ENCODE assay signal across 26 mouse cellular contexts in the genomic region with DNA sequence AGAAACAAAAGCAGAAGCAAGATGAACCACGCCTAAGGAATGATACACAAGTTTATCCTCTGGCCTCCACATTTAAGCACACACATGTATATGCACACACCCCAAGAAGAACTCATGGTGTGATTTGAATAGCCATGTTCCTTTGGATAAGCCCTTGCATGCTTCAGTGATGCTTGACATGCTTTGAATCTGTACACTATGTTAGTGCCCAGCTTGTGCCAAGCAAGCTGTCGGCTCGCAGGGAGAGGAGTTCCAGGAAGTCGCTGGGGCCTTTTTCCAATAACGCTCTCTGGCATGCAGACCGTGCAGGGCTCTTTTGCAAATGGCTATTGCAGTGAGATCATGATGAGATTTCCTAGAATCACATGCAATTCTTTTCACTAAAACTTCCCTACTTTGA.
DNase-seq lines count a peak whose midpoint lies in the region; ATAC-seq lines count a peak whose summit lies in the region.
"Had no signal": no experiment of that assay in that cellular context is flagged by ENCODE, and none has a peak within 500 bp of the region (broad histone marks: within the 10 kb centered on the region; RNA-seq: fewer than 3 reads in every experiment).

No protein-coding gene starts in this region.

- no peak overlapping the region for H3K4me3 ChIP-seq in forebrain, embryonic 13.5 days
- no peak overlapping the region for H3K4me3 ChIP-seq in forebrain, embryonic 12.5 days (replicated peaks)
- no peak overlapping the region for H3K4me3 ChIP-seq in intestine, embryonic 16.5 days (ENCODE audit: low read length)
- H3K4me3 ChIP-seq: embryonic facial prominence, embryonic 12.5 days; heart, adult 2 months; heart, embryonic 13.5 days; limb, embryonic 10.5 days; myocyte; neural tube, embryonic 13.5 days had no signal

- no peaks in the 10 kb centered on the region for H3K9me3 ChIP-seq in forebrain, embryonic 13.5 days (replicated peaks)
- H3K9me3 ChIP-seq in forebrain, embryonic 12.5 days, result no peaks in the 10 kb centered on the region
- H3K9me3 ChIP-seq in intestine, embryonic 16.5 days (ENCODE audit: control insufficient read depth, low read length), result no peaks in the 10 kb centered on the region
- H3K9me3 ChIP-seq: embryonic facial prominence, embryonic 12.5 days; limb, embryonic 10.5 days; neural tube, embryonic 13.5 days had no signal

- no peaks in the 10 kb centered on the region for H3K27me3 ChIP-seq in forebrain, embryonic 13.5 days
- no peaks in the 10 kb centered on the region for H3K27me3 ChIP-seq in forebrain, embryonic 12.5 days
- no peaks in the 10 kb centered on the region for H3K27me3 ChIP-seq in intestine, embryonic 16.5 days (replicated peaks; ENCODE audit: control insufficient read depth, insufficient read depth, low read length)
- H3K27me3 ChIP-seq: embryonic facial prominence, embryonic 12.5 days; heart, embryonic 13.5 days; neural tube, embryonic 13.5 days had no signal

- no peak overlapping the region for H3K27ac ChIP-seq in forebrain, embryonic 13.5 days
- no peak overlapping the region for H3K27ac ChIP-seq in forebrain, embryonic 12.5 days
- H3K27ac ChIP-seq in intestine, embryonic 16.5 days (ENCODE audit: low read length), result no peak overlapping the region
- H3K27ac ChIP-seq: embryonic facial prominence, embryonic 12.5 days; heart, adult 2 months; heart, embryonic 13.5 days; limb, embryonic 10.5 days; neural tube, embryonic 13.5 days had no signal

- H3K4me2 ChIP-seq in forebrain, embryonic 13.5 days, result no peak overlapping the region
- no peak overlapping the region for H3K4me2 ChIP-seq in forebrain, embryonic 12.5 days
- no peak overlapping the region for H3K4me2 ChIP-seq in intestine, embryonic 16.5 days (ENCODE audit: low read depth, low read length)
- H3K4me2 ChIP-seq: embryonic facial prominence, embryonic 12.5 days; heart, embryonic 13.5 days; neural tube, embryonic 13.5 days had no signal

- WGBS in forebrain, embryonic 13.5 days, result 85% methylated on average over 6 of the region's 6 CpGs
- WGBS in forebrain, embryonic 12.5 days, result 87% methylated on average over 6 of the region's 6 CpGs
- 75% methylated on average over 6 of the region's 6 CpGs for WGBS in intestine, embryonic 16.5 days

- peaks cover 4% of the 10 kb centered on the region; the same call in 1 of the 2 replicates for H3K4me1 ChIP-seq in forebrain, embryonic 13.5 days
- H3K4me1 ChIP-seq in forebrain, embryonic 12.5 days, result 0 out of 2 replicates have a peak, but pooled peaks cover 3% of the 10 kb centered on the region
- no peaks in the 10 kb centered on the region for H3K4me1 ChIP-seq in intestine, embryonic 16.5 days (ENCODE audit: control insufficient read depth, insufficient read depth, low read length)
- H3K4me1 ChIP-seq: limb, embryonic 10.5 days had no signal

- no peak overlapping the region for H3K9ac ChIP-seq in forebrain, embryonic 13.5 days
- no peak overlapping the region for H3K9ac ChIP-seq in forebrain, embryonic 12.5 days
- H3K9ac ChIP-seq in intestine, embryonic 16.5 days (ENCODE audit: low read depth, low read length), result no peak overlapping the region
- H3K9ac ChIP-seq: embryonic facial prominence, embryonic 12.5 days; heart, embryonic 13.5 days; neural tube, embryonic 13.5 days had no signal

- peak; percentile 57; the same call in 1 of the 2 replicates for ATAC-seq in forebrain, embryonic 13.5 days
- ATAC-seq in forebrain, embryonic 12.5 days (ENCODE audit: low FRiP score), result no peak
- no peak for ATAC-seq in intestine, embryonic 16.5 days
- ATAC-seq: activated CD4-positive, CD25-positive, alpha-beta regulatory T cell, adult 4 months had no signal

- peak; percentile 23 to 40 for DNase-seq in layer of hippocampus, postnatal 14 days (ENCODE audit: low spot score in 2 of 2)
- no peak for DNase-seq in layer of hippocampus, postnatal 25 days (ENCODE audit: extremely low spot score in 1 of 2, low spot score in 1 of 2)
- DNase-seq in brain, adult 2 months (ENCODE audit: low read depth, low spot score), result peak; percentile 9
- peak; percentile 20 for DNase-seq in brain, embryonic 18.5 days (ENCODE audit: low read depth, low spot score)
- DNase-seq: adrenal gland, postnatal 10 days; cerebellum, adult 18-20 months; gastrocnemius, postnatal 36 days; heart, postnatal 14 days; kidney, adult 18-20 months; kidney, postnatal 10 days; liver; lung, postnatal 4 days; midbrain, embryonic 14.5 days; retina, postnatal 1 day; thymus, adult 18-20 months; thymus, postnatal 36 days had no signal

- H3K36me3 ChIP-seq in forebrain, embryonic 13.5 days (ENCODE audit: poor library complexity, severe bottlenecking), result no peaks in the 10 kb centered on the region
- H3K36me3 ChIP-seq in forebrain, embryonic 12.5 days (replicated peaks), result no peaks in the 10 kb centered on the region
- no peaks in the 10 kb centered on the region for H3K36me3 ChIP-seq in intestine, embryonic 16.5 days (ENCODE audit: control insufficient read depth, insufficient read depth, low read length)
- H3K36me3 ChIP-seq: embryonic facial prominence, embryonic 12.5 days; heart, embryonic 13.5 days; limb, embryonic 10.5 days; neural tube, embryonic 13.5 days had no signal

Comparison
In these comparisons a context has a peak if more than half of its experiments do, and no peak if none do; other contexts are left out.
1. DNase-seq: peak in layer of hippocampus, postnatal 14 days (2 of 2), brain, adult 2 months (single experiment) and brain, embryonic 18.5 days (single experiment); none in layer of hippocampus, postnatal 25 days (0 of 2).